Mouse (Mus musculus) heart, postnatal 14 days (tissue): ENCODE measurements at regions not wholly inside any gene's neighbourhood (a gene's known extent, or its start where the extent isn't known, plus 50 kb on each side); places are given as distances from the start of the nearest gene placed in this dataset.

ENCODE experiments used
- DNase-seq, 2 experiments: peaks; one replicate each; pipeline ENCODE4 v3.0.0; 2021 to 2022
- intact Hi-C: fragments of 180-260 bp; cut with DNase I; formaldehyde crosslinking; loops from one replicate; pipeline ENCODE4 v1.15.1; 2025

- intact Hi-C loops = no loop called here
- DNase-seq = peak in 1 of 2 experiments; percentile 12
Measured at GRCm38 (mm10) chr15:45266620-45267263, 5132.6 kb downstream of the 9330182O14Rik start.

GRCm38 (mm10) chr15:45273677-45274076 is 5139.5 kb downstream of the 9330182O14Rik start:
- intact Hi-C loops = no loop called here
- DNase-seq = no peak

- intact Hi-C loops = no loop called here
- DNase-seq = no peak
Measured at GRCm38 (mm10) chr15:45321628-45322027, 5187.5 kb downstream of the 9330182O14Rik start.

- intact Hi-C loops = no loop called here
- DNase-seq = no peak
Measured at GRCm38 (mm10) chr15:45350496-45350895, 5216.3 kb downstream of the 9330182O14Rik start.
